Mouse (Mus musculus) megakaryocyte-erythroid progenitor cell, adult 5-6 weeks (primary cell): ENCODE measurements at regions not wholly inside any gene's neighbourhood (a gene's known extent, or its start where the extent isn't known, plus 50 kb on each side); places are given as distances from the start of the nearest gene placed in this dataset.

Experiments used
- ATAC-seq: replicated peaks from 2 replicates; pipeline ENCODE4 v1.8.0; 2016; ENCODE audit warnings: mild to moderate bottlenecking, inconsistent platforms; ENCODE audit not compliant: severe bottlenecking, poor library complexity, low FRiP score, low TSS enrichment

DNA sequence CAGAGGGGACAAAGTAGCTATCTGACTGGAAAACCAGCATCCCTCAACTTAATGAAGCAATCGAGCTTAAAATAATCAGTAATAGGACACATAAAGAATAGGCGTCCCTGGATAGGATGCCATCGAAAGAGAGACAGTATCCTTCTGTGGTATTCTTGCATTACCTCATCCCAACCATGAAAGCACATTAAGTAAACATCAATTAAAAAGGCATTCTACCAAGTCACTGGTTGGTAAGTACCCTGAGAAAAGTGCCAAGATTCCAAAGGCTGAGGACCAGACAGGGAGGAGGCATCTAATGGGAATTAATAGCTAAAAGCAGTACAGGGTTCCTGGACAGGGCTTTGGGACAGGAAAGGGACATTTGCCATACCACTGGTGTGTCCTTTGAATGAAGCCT lies 118.8 kb downstream of the Lmo4 start:
- no peak for ATAC-seq

DNA sequence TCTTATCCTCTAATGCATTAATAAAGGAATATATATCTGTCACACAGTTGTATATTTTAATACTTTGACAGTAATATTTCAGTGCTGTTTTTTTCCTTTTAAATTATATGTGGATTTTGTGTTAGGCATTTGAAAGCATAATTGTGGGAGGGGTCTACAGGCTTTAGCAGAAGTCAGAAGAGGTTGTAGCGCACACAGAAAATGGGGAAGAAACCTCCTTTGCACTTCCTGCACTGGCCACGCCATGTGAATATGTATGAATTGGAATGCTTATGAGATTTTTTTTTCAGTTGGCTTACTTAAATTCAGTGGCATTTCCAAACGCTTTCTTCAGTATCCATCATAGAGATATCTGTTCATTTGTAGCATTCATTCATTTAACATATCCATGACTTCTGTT lies 125.1 kb downstream of the Lmo4 start:
- ATAC-seq: no peak

DNA sequence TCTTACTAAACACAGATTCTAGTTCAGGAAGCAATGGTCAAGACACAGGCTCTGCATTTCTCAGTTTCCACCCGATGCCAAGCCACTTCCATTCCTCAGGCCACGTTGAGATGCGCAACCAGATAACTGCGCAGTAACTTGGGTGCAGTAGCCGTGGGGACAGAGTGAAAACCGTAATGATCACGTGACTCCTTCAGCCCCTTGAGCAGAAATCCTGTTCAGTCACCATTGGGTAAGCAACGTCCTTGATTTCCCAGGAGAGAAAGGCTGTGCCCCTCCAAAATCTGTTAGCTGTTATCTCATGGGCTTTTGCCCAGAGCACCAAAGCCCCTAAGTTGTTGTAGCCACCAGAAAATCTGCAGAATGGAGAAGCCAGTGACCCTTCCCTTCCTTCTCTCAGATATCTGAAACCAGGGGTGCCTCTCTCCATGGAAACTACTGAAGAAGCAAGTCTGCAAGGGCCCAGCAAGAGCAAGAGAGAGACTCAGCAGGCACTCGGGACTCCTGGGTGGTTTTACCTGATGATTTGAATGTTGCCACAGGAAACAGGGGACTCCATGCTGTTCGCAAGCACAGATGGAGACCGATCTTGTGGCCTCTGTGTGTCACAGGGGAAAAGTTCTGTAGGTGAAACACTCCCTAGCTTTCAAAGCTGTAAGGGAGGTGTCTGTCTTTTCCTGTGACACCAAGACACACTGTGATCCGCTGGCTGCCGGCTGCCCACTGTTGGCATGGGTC lies 126.7 kb downstream of the Lmo4 start:
- ATAC-seq: no peak

DNA sequence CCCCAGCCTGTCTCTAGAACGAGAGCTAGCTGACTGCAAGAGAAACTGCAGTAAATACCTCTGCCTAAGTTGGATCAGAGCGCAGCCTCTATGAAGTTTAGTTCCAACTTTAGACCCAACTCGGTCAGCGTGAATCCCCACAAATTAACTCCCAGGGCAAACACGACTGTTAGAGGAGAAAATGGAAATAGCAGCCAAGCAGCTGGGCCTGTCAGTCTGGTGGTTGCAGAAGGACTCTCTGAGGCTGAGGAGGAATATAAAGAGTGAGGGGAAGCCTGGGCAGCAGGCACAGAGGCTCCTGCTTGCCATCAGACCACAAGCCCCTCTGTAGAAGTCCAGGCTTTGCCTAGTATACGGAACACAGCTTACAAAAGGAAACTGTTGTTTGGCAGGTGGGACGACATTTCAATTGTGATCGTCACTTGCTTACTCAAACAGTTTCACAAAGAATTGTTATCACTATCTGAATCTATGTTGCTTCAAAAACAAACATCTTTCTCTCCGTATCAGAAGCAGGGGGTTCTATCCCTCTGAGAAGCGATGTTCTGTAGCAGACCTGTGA lies 135.0 kb downstream of the Lmo4 start:
- no peak for ATAC-seq

DNA sequence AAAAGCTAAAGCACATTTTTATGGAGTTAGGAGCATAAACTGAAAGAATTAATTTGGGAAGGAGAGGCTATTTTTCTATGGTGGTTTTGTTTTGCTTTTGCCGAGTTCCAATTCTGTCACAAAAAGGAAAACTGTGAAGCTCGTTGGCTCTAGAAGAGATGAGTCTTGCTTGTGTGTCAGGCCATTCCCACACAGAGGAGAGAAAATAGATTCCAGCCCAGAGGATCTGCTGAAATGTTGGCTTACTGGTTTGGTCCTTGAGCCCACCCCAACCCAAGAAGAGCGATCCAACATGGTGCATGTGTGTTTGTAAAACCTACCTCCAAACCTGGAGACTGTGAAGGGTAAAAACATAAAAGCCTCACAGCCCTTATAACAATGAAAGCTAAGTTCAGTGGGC lies 138.0 kb downstream of the Lmo4 start:
- no peak for ATAC-seq

DNA sequence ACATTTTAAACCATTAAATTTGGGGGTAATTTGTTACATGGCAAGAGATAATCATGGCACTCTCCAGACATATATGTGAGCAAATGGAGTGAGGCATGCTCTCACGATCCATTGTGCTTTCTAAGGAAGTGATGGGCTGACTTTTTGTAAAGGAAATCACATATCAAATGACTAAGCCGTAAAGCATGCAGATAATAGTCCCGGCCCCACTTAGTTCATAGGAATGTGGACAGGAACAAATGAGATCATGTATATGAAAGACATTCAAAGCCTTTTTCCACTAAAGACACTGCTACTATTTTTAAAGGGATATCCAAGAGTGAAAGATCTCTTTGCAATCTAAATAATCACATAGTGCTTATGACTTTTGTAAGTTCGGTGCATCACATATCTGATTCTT lies 146.9 kb downstream of the Lmo4 start:
- ATAC-seq: no peak

DNA sequence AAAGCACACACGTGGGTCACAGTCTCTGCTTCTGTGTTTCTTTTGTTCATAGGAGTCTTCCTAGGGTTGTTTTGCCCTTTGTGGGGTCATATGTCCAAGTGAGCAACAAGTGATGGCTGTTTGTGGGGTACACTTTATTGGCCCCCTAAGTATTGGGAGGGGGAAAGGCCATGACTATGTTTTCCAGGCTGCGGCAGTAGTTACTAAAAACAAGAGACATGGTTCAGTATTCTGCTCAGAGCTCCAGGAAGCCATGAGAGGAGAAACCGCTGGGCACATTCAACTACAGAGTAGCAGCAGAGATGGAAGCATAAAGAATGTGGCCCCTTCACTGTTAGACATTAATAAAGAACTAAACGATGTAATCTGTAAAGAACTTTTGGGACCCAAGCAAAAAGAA lies 154.7 kb downstream of the Lmo4 start:
- ATAC-seq: no peak

DNA sequence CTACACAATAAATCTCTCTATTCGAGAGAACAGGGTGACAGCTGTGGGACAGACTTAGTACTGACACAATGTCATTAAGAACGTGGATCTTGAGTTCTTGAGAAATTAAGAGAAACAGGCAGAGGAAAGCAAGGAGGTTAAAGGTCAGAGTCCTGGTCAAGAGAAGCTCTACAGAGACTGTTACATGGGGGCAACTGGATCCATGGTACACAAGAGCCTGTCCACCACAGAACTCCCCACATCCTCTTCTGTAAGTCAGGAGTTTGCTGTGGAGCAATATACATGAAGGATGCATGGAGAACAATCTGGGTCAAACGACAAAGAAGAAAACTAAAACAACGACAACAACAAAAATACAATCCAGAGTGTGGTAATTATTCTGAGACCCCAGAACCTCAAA lies 155.8 kb downstream of the Lmo4 start:
- ATAC-seq: no peak

DNA sequence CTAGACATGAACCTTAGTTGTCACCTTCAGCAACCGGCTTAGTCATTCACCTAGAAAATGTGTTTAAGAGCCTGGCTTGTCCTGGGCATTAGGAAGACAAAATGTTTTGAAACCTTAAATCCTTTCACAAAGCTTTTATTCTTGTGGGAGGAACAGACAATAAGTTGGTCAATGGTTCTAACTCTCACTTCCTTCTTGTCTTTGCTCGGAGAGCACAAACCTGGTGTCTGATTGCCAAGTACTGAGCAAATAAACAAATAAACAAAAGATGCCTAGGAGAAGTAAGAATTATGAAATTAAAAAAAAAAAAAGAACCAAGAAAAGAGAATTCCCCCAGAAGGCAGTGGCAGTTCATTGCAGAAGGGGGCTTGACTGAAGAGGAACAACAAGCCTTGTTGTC lies 160.7 kb downstream of the Lmo4 start:
- no peak for ATAC-seq

DNA sequence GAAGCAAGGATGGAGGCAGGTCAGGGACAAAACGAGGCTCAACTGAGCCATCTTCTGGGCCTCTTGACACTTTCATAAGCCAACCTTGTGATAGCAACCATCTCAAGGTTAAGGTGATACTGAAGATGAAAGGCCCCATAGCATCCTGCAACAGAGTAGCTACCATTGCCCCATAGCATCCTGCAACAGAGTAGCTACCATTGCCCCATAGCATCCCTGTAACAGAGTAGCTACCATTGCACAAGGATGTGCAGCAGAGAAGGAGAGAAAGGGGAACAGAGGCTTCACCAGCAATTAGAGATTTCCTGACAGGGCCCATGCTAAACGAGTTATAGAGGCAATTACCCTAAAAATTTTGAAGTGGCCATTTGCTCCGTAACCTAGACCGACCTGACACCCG lies 163.2 kb downstream of the Lmo4 start:
- no peak for ATAC-seq

DNA sequence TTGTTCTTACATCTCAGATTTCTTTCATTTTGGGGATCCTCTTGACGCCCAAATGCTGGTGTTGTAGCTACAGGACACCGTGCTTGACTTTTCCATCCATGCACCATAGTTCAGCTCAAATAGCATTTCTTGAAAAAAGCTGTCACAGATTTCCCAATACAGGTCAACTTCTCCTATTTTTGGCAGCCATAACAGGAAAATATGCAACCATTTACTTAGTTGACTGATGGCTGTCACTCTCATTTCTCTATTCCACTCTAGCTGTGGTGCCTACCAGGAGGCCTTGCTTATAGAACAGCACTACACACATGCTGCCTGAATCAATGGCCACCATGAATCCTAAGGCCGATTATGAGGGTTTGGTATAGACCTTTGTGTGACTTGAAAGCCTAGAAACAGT lies 165.5 kb downstream of the Lmo4 start:
- no peak for ATAC-seq

DNA sequence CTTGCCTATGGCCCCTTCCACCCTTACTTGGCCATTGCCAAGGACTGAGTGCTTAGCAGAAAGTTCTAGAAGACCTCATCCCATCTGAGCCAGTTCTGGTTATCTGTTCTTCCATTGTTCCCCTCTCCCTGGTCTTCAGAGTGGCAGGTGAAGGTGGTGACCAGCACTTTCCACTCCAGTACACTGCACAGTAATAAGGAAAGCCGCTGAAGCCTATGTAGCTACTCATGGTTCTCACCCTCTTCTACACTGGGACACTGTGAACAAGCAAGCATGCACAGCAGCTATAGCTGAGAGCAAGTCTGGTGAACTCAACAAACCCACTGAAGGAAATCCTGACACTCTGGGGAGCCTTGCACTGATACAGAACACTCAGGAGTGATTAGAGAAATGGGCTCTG lies 175.4 kb downstream of the Lmo4 start:
- ATAC-seq: no peak

DNA sequence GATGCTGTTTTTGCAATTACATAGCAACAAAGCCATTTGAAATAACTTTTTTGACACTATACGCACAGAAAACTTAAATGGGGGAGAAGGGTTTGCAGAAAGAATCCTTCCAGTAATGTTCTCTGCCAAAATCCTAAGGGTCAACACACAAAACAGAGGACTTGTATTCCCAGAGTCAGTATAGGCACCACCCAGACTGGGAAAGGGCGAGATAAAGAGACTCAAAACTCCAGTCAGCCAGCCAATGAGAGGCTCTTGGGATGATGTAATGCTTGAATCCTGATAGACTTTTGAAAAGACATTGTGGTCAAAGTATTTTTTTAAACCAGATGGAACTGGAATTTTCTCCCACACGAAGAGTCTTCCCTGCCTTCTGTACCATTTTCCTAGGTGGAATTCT lies 175.9 kb downstream of the Lmo4 start:
- ATAC-seq: no peak

DNA sequence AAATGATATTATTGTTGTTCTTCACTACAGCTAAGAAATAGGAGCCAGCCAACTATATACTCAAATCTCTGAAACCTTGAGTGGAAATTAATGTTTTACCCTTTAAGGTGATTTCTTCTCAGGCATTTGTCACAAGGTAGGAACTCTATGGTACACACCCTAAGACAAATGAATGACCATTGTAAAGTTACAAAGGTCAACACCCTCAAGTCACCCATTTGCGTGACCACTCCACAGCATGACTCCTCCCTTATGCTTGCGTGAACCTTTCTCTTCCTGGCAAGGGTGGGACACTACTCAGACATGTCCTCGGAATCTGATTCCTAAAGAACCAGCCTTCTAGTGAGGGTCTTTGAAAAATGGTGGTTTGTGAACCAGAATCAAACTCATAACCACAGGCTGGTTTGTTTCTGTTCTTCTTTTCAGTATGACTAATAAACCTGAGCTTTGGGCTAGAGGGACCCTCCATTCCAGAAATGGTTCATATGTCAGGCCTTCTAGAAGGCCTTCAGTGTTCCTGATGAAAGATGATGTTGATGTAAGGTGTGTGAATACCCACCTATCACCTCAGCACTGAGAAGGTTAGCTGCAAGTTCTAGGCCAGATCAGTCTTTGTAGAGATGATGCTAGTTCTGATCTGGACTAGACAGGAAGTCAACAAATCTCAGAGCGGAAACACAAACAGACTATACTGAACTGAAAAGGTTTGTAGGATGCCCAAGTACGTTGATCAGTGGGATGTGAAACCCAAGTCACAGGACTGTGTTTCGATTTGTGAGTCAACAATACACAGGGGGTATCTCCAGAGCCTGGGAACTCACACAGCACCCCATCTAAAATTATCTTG lies 177.7 kb downstream of the Lmo4 start:
- ATAC-seq: no peak

DNA sequence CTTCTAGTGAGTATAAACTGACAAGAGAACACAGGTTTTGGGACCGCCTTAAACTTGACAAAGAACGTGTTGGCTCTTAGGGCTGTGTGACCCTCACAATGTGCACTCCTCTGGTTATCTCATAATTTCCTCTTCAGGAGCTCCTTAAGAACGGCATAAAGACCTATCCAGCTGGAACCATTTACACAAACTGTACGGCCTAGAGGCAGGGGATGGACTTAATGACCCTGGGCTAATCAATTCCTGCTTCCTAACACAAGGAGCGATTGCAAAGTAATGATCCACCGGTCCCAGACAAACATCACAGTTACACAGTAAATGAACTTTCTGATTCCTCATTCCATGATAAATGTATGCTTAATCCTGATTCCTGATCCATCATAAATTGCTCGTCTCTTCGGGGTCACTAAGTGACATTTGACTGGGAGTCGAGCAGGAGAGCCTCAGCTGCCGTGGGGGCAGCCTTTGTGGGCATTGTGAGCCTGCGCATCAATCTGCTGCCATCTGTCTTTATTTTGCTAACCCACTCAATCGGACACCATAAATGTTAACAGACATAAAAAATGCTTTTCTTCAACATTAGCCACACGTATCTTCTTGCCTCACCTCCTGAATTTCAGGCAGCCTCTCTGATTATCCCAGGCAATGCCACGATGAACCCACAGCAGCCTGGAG lies 179.4 kb downstream of the Lmo4 start:
- ATAC-seq: no peak

DNA sequence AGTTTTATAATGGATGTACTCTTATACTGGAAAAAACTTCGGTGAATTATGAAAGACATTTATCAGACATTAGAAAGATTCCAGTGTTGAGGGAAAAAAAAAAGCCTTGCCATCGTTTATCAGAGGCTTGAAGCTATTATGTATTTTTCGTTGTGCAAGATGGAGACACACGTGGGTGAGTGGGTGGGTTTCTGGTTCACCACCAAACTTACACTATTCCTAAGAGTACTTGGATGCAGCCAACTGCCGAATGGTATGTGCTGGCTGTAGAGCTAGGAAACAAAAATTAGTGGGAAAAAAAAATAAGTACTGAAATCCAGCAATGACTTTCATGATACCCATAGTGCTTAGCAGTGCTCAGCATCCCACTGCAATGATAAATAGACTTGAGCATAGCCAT lies 180.8 kb downstream of the Lmo4 start:
- no peak for ATAC-seq

DNA sequence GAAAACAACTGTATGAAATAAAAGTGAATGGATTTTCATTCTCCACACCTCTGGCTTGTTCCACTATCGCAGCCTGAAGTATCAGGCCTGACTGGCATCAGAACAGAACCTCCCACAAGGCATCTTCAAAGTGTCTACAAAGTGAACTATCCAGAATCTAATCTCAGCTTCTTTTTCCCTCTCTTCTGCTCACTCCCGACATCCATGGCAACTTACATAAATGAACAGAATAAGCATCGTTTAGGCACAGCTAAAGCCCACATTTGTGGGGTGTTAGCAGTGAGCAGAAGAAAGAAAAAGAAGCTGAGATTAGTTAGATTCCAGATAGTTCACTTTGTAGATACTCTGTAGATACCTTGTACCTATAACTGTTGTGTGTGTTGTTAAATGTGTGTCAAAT lies 182.0 kb downstream of the Lmo4 start:
- no peak for ATAC-seq

DNA sequence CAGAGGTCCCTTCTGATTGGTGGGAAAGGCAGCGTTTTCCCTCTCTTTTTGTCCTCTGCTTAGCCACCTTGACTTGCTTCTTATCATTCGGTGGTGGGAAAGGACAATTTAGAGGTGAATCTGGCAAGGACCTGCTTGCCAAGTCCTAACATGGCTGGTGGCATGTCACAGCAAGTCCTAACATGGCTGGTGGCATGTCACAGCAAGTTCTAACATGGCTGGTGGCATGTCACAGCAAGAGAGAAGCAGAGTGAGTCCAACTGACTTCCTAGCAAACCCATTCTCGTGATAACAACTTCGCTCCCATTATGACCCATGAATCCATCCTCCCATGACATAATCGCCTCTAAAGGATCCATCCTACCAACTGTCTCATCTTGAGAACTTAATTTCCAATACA lies 183.1 kb downstream of the Lmo4 start:
- ATAC-seq: no peak

DNA sequence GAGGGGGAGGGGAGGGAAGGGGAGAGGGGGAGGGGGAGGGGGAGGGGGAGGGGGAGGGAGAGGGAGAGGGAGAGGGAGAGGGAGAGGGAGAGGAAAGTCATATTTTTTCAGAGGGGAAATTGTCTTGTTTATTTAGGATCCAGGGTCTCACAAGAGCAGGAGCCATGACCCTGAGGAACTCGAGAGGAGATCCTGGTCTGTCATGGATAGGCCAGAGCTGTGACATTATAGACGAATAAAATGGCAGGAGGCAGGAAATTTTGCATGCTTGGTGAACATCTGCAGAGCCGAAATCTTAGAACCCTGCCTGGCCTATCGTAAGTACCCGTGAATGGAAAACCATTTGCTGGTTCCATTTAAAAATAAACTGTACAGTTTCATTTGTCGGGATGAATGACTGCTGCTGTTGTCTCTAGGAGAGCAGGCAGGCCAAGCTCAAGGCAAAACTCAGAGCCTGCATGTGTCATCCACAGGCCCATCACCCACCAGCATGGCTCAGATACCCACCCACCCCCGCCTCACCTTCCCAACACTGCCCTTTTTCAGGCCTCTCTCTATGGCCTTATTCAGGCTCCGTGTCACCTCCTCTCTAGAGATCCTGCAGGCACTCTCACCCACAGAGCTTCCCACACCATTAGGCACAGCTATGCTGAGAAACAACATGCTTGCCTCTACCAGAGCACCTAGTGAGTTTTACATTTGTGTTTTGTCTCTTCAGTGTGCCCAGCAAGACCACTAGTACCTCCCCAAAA lies 184.7 kb downstream of the Lmo4 start:
- ATAC-seq: no peak

DNA sequence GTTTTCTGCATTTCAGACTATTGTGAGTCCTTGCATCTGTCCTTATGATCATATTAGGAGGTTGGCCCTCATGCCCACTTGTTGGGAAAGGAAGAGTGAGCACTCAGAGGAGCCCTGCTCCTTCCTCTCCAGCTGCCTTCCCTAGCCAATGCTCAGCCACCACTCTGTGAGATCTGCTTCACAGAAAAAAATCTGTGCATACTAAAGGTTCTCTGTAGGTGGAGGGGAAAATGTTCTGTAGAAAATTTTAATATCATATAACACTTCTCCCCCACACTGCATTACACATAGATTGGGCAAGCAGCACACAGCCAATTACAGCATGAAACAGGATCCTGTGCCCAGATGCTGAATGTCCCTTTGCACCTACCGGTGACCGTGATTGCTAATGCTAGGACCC lies 185.7 kb downstream of the Lmo4 start:
- no peak for ATAC-seq
